Mouse (Mus musculus): ENCODE results near the gene Kcnj11. TPM values are rescaled to one million over a fixed set of nuclear protein-coding genes. Genes with fewer than 3 reads are reported as not detected.

Kcnj11 gene
- total and polyA plus RNA-seq, 3 experiments, result not detected

- TF ChIP-seq POLR2A (IDR thresholded peaks at IDR 0.05; ENCODE audit: control insufficient read depth in 1 of 2, insufficient read depth in 1 of 2, low read depth in 1 of 2, low read length in 2 of 2, poor library complexity in 1 of 2) (no peak), CHD1 (IDR thresholded peaks at IDR 0.05; ENCODE audit: low read depth, low read length) (no peak)
Measured at GRCm38 (mm10) chr7:46103075-46103591, 2.6 kb upstream of the Kcnj11 start (continued).

DNA sequence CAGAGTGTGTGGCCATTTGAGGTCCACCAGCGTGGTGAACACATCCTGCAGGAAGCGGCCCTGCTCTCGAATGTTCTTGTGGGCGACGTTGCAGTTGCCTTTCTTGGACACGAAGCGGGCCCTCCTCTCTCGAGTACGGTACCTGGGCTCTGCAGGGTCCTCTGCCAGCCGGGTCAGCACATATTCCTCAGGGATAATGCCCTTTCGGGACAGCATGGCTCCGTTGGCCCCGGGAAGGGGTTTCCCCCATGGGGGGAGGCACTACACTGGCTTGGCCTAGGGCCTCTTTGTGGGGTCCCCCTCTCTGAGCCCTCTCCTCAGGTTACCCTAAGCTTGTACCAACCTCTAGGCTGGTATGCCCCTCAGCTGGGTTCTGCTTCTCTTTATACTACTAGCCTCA, 882 bp downstream of the Kcnj11 start:
- Histone ChIP-seq H3K4me3 (ENCODE audit: control insufficient read depth in 1 of 2, insufficient read depth in 1 of 2, low read depth in 2 of 2, low read length in 2 of 2) (no peak overlapping the region), H3K27ac (ENCODE audit: control insufficient read depth, low read depth, low read length) (no peak overlapping the region), H3K4me1 (ENCODE audit: control insufficient read depth in 1 of 2, insufficient read depth in 2 of 2, low read length in 2 of 2) (no peaks in the 10 kb centered on the region), H3K36me3 (ENCODE audit: control insufficient read depth in 1 of 2, insufficient read depth in 2 of 2, low read length in 2 of 2) (no peaks in the 10 kb centered on the region), H3K27me3 (ENCODE audit: control insufficient read depth in 1 of 2, insufficient read depth in 2 of 2, low read length in 2 of 2) (no peaks in the 10 kb centered on the region), H3K79me2 (ENCODE audit: control insufficient read depth, insufficient read depth, low read length, poor library complexity) (no peaks in the 10 kb centered on the region), H3K9ac (ENCODE audit: control insufficient read depth, low read depth, low read length, poor library complexity, severe bottlenecking) (no peak overlapping the region), H3K9me3 (replicated peaks; ENCODE audit: insufficient read depth, low read length) (no peaks in the 10 kb centered on the region)
- no peak for DNase-seq (ENCODE audit: low read depth, low spot score)
- TF ChIP-seq EP300 (IDR thresholded peaks at IDR 0.05; ENCODE audit: low read depth in 1 of 2, low read length in 2 of 2) (no peak), ETS1 (IDR thresholded peaks at IDR 0.05; ENCODE audit: low read depth, low read length) (no peak), BHLHE40 (IDR thresholded peaks at IDR 0.05; ENCODE audit: borderline replicate concordance, low read depth, low read length) (no peak)

DNA sequence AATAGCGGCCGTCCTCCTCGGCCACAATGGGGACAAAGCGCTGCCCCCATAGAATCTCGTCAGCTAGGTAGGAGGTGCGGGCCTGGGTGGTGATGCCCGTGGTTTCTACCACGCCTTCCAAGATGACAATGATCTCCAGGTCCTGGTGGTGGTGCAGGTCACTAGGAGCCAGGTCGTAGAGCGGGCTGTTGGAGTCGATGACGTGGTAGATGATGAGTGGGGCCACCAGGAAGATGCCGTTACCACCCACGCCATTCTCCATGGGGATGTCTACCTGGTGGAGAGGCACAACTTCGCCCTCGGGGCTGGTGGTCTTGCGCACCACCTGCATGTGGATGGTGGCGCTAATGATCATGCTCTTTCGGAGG, 1.7 kb downstream of the Kcnj11 start:
- Histone ChIP-seq H3K36me3 (ENCODE audit: control insufficient read depth in 1 of 2, insufficient read depth in 2 of 2, low read length in 2 of 2) (no peaks in the 10 kb centered on the region), H3K27ac (ENCODE audit: control insufficient read depth, low read depth, low read length) (no peak overlapping the region), H3K27me3 (ENCODE audit: control insufficient read depth in 1 of 2, insufficient read depth in 2 of 2, low read length in 2 of 2) (no peaks in the 10 kb centered on the region), H3K9me3 (replicated peaks; ENCODE audit: insufficient read depth, low read length) (no peaks in the 10 kb centered on the region), H3K79me2 (ENCODE audit: control insufficient read depth, insufficient read depth, low read length, poor library complexity) (no peaks in the 10 kb centered on the region), H3K9ac (ENCODE audit: control insufficient read depth, low read depth, low read length, poor library complexity, severe bottlenecking) (no peak overlapping the region), H3K4me3 (ENCODE audit: control insufficient read depth in 1 of 2, insufficient read depth in 1 of 2, low read depth in 2 of 2, low read length in 2 of 2) (no peak overlapping the region), H3K4me1 (ENCODE audit: control insufficient read depth in 1 of 2, insufficient read depth in 2 of 2, low read length in 2 of 2) (no peaks in the 10 kb centered on the region)
- DNase-seq (ENCODE audit: low read depth, low spot score), result no peak
- no peak for TF ChIP-seq TAL1 (IDR thresholded peaks at IDR 0.05; ENCODE audit: low read length)
- TF ChIP-seq POLR2AphosphoS5 (IDR thresholded peaks at IDR 0.05; ENCODE audit: borderline replicate concordance, low read depth, low read length), result no peak
- no peak for TF ChIP-seq RAD21 (IDR thresholded peaks at IDR 0.05; ENCODE audit: low read depth, low read length)

GRCm38 (mm10) chr7:46098221-46098918, 2.2 kb downstream of the Kcnj11 start:
- Histone ChIP-seq H3K36me3 (ENCODE audit: control insufficient read depth in 1 of 2, insufficient read depth in 2 of 2, low read length in 2 of 2) (no peaks in the 10 kb centered on the region), H3K4me1 (ENCODE audit: control insufficient read depth in 1 of 2, insufficient read depth in 2 of 2, low read length in 2 of 2) (no peaks in the 10 kb centered on the region), H3K27ac (ENCODE audit: control insufficient read depth, low read depth, low read length) (no peak overlapping the region), H3K27me3 (ENCODE audit: control insufficient read depth in 1 of 2, insufficient read depth in 2 of 2, low read length in 2 of 2) (no peaks in the 10 kb centered on the region), H3K4me3 (ENCODE audit: control insufficient read depth in 1 of 2, insufficient read depth in 1 of 2, low read depth in 2 of 2, low read length in 2 of 2) (no peak overlapping the region), H3K9ac (ENCODE audit: control insufficient read depth, low read depth, low read length, poor library complexity, severe bottlenecking) (no peak overlapping the region), H3K9me3 (replicated peaks; ENCODE audit: insufficient read depth, low read length) (no peaks in the 10 kb centered on the region), H3K79me2 (ENCODE audit: control insufficient read depth, insufficient read depth, low read length, poor library complexity) (no peaks in the 10 kb centered on the region)
- DNase-seq (ENCODE audit: low read depth, low spot score), result no peak
- TF ChIP-seq CTCF (IDR thresholded peaks at IDR 0.05 in 2 of 3, conservative IDR thresholded peaks at IDR 0.05 in 1 of 3; ENCODE audit: control insufficient read depth in 1 of 3, insufficient read depth in 1 of 3, low read depth in 2 of 3, low read length in 3 of 3, poor library complexity in 1 of 3, severe bottlenecking in 1 of 3) (no peak), USF2 (IDR thresholded peaks at IDR 0.05; ENCODE audit: borderline replicate concordance in 1 of 2, insufficient read depth in 1 of 2, low read depth in 1 of 2, low read length in 2 of 2) (no peak), ETS1 (IDR thresholded peaks at IDR 0.05; ENCODE audit: low read depth, low read length) (no peak), SIN3A (IDR thresholded peaks at IDR 0.05; ENCODE audit: low read length) (no peak), TCF12 (IDR thresholded peaks at IDR 0.05; ENCODE audit: low read depth, low read length) (no peak), KAT2A (conservative IDR thresholded peaks at IDR 0.05; ENCODE audit: low read depth, low read length) (no peak), E2F4 (IDR thresholded peaks at IDR 0.05; ENCODE audit: borderline replicate concordance, low read depth, low read length) (no peak), NRF1 (IDR thresholded peaks at IDR 0.05; ENCODE audit: insufficient read depth, low read depth, low read length, poor library complexity, severe bottlenecking) (no peak), ZKSCAN1 (IDR thresholded peaks at IDR 0.05; ENCODE audit: low read depth, low read length) (no peak), SMC3 (IDR thresholded peaks at IDR 0.05; ENCODE audit: low read depth, low read length) (no peak), UBTF (IDR thresholded peaks at IDR 0.05; ENCODE audit: borderline replicate concordance, insufficient read depth, low read depth, low read length) (no peak)

Data from MEL (cell line).